Mouse (Mus musculus) naive thymus-derived CD4-positive, alpha-beta T cell, adult 2 months (primary cell): ENCODE measurements around the gene Zfp72.

Experiments used
- DNase-seq: peaks from one replicate; pipeline ENCODE4 v3.0.0-alpha.2; 2011; ENCODE audit warnings: low read depth

The Zfp72 gene

GRCm38 (mm10) chr13:74390371-74390990, at the start of gene Zfp72:
TSS of gene Zfp72 (minus strand) at chr13:74390836.
- peak; percentile 80 for DNase-seq

DNA sequence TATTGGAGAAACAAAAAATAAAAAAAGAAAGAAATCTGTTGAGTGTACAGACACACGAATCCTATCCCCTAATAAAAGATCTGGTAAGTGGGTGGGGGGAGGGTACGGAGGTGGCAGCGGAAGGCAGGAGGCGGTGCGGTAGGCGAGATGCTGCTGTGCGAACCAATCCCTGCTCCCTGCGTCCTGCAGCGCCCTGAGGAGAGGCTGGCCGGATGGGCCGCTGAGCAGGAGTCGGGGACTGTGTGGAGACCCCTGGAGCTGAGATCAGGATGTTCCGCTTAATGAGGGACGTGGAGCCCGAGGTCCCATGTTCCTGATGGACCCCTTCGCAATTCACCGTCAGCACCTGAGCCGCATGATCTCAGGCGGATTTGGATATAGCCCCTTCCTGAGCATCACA, 49.3 kb upstream of the Zfp72 start:
- no peak for DNase-seq

GRCm38 (mm10) chr13:74399298-74399839, 8.7 kb upstream of the Zfp72 start, which contains the start of gene Ftl1-ps1:
TSS of gene Ftl1-ps1 (plus strand) at chr13:74399694.
- no peak for DNase-seq

DNA sequence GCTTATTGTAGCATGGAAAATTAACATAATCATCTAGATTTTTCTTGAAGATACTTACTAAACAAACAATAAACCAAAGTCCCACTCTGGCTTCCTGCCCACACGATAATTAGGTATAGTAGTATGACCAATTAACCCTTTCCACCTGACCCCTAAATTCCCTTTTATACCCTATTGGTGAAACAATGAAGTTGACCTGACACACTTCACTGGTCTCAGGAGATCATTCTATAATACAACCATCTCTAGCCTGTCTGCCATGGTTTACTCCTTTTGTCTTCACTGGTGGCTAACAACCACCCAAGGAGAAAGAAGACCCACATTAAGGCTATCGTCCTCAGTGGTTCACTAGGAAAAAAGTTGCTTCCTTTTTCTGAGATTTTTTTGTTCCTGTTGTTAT, 520 bp upstream of the Zfp72 start:
- no peak for DNase-seq

- no peak for DNase-seq
These were observed 906 bp downstream of the Zfp72 start for GRCm38 (mm10) chr13:74389730-74390129.

DNA sequence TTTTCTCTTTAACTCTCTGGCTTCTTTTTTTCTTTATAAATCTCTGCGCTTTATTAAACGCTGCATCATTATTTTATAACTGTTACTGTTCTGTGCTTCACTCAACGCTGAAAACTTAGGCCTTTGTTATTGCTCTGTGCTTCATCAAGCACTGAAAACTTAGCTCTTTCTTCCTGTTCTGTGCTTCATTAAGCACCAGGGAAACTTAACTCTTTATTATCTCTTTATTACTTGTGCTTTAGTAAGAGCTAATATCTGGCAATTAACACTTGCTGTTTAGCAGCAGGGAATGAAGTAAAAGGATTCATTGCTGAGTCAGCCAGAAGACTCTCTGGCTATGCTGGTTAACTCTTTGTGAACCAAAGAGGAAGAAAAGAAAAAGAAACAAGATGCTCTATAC, 8.3 kb downstream of the Zfp72 start:
- DNase-seq, result no peak

GRCm38 (mm10) chr13:74381533-74382276, 8.9 kb downstream of the Zfp72 start:
- no peak for DNase-seq

DNA sequence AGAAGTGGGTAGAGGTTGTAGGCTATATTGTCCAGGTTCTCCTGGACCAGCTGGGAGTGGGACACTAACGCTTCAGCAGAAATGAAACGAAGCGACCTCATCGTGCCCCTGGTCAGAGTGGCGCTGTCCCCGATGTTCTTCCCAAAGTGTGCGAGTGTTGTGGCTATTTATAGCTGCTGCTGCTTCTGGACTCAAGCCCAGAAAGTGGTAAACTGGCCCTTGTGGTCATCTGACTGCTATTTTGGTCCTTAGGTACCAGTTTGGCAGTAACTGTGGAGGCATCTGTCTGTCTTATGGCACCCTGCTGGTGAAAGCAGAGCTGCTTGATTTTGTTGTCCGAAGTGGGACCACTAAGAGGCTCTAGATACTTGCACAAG, 26.8 kb downstream of the Zfp72 start, which contains the start of gene Lrrc14b:
Gene Lrrc14b, minus strand, starts transcription at position 147 of the 377 bp plus-strand sequence.
- DNase-seq, result no peak

DNA sequence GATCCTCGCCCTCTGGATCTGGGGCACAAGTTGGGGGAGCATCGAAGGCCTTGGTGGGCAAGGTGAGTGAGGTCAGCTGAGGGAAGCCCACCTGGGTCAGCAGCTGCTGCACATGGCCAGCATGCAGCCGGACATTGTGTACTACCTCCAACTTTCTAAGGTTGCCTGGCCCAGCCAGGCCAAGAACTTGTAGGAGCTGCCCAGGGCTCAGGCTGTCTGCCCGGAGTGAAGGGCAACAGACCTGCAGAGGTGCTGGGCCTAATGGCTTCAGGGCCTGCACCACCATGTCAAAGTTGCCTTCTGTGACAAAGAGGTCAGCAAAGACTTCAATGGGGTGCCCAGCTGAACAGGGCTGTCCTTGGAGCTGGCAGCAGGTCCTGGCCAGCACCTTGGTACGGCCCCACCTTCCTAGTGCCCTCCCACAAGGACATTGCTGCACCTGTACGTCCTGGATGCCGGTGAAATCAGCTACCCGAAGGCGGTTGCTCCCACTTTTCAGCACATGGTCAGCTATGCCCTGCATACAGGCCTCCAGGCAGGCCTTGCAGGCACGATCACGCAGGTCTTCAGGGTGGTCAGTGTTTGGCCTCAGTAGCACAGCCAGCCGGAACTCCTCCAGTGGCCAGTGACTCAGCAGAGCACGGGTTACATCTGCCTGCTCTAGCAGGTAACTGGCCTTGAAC, 27.3 kb downstream of the Zfp72 start:
- no peak for DNase-seq

DNA sequence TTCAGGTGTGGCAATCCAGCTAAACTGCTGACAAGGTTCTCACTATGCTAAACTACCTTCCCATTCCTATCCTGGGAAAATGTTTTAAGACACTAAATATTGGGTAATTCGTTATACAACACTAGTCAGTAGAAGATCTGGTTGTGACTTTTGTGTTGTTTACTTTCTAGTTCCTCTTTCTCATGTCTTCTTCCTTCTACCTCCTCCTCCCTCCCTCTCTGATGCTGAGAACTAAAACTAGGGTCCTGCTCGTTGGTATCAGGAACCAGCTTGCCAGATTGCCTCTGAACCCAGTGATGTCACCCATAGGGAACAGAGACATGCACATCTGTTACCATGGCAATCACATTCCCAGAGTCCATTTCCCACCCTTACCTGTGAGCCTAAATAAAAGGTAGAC, 28.4 kb downstream of the Zfp72 start:
- DNase-seq, result no peak

DNA sequence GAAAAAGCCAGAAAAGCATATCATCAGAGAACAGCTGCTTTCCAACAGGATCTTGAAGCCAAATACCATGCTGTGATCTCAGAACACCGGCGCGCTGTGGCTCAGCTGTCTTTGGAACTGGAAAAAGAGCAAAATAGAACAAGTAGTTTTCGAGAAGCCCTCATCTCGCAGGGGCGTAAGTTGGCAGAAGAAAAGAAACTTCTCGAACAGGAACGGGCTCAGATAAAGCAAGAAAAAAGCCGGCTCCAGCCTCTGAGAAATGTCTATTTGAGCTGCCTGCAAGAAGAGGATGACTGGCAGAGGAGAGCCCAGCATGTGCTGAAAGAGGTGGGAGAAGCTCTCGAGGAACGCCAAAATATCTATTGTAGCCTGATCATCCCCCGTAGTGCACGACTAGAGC, 34.1 kb downstream of the Zfp72 start:
- DNase-seq, result no peak

- no peak for DNase-seq
These were observed 40.2 kb downstream of the Zfp72 start for GRCm38 (mm10) chr13:74350435-74350906.

DNA sequence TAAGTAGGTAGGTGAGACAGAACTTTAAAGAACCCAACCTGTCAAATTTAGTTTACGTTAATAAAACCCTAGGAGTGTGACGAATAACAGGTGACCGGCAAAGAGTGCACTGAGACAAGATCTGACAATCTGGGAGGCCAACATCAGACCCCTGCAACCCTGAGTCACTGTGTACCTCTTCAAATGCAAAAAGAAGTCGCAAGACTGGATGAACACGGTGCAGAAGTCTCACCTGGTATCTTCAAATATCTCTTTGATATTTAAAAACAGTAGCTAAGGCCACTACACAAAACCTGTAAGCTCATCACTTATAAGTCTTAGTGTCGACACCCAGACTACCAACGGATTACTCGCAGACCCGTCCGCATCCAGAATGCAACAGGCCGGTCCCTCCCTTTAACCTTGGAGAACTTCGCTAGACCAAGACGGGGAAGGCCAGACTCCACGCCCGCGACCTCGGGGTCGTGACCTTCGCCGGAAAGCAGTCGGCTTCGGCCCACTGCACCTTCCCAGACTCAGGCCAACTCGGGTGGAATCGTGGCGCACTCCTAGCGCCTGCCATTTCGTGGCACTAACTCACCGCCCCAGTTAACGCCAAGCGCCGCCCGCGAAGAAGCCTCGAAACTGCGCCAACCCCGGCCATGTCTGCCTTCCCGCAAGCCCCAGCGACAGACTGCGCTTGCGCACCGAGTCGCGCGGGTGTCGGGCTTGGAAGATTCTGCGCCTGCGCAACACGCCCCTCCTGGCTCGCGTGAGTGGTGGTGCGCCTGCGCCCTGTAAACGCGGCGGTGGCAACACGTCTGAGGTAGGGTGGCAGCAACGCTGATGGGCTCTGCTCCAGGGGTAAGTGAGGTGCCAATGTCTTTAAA, 40.8 kb downstream of the Zfp72 start, which contains the start of the genes Sdha and Ccdc127:
Gene Sdha, minus strand, starts transcription at position 715 of the 869 bp plus-strand sequence.
Gene Ccdc127, plus strand, starts transcription at position 744 of the 869 bp plus-strand sequence.
- DNase-seq, result peak; percentile 99

GRCm38 (mm10) chr13:74341036-74341435, 49.6 kb downstream of the Zfp72 start:
- DNase-seq, result peak; percentile 83

- no peak for DNase-seq
These were observed 61.3 kb downstream of the Zfp72 start for GRCm38 (mm10) chr13:74329321-74329720.
